Mouse (Mus musculus) kidney, postnatal 14 days (tissue): ENCODE data around the gene Usp18.
A peak's percentile ranks its signal among the peaks of the same experiment; 100 is the strongest.

Experiments
- DNase-seq: peaks from one replicate; pipeline ENCODE4 v3.0.0; 2022; ENCODE audit warnings: mixed read lengths

The Usp18 gene

GRCm38 (mm10) chr6:121305571-121305970 lies 59.9 kb downstream of the Usp18 start:
- DNase-seq: no peak

- DNase-seq: peak; percentile 74
Measured at GRCm38 (mm10) chr6:121310984-121311383, 65.3 kb downstream of the Usp18 start.

GRCm38 (mm10) chr6:121319099-121319498 lies 73.4 kb downstream of the Usp18 start:
- DNase-seq: no peak
